Mouse (Mus musculus) heart, embryonic 10.5 days (tissue): ENCODE data around the gene Hprt. TPM values are rescaled to one million over a fixed set of nuclear protein-coding genes. Genes with fewer than 3 reads are reported as not detected.
A peak's percentile ranks its signal among the peaks of the same experiment; 100 is the strongest.

ENCODE experiments used
- DNase-seq: peaks from one replicate; pipeline ENCODE4 v3.0.0-alpha.2; 2017; ENCODE audit warnings: low spot score
- H3K27ac ChIP-seq: fragments of 300-500 bp; sonication (generic); 2 replicates; pipeline ENCODE4 v1.5.1; 2016; ENCODE audit warnings: mild to moderate bottlenecking
- H3K27me3 ChIP-seq: fragments of 300-500 bp; sonication (generic); 2 replicates; pipeline ENCODE4 v1.6.1; 2016; ENCODE audit warnings: mild to moderate bottlenecking; ENCODE audit not compliant: poor library complexity, insufficient read depth, severe bottlenecking
- H3K36me3 ChIP-seq: fragments of 300-500 bp; sonication (generic); 2 replicates; pipeline ENCODE4 v1.6.1; 2016; ENCODE audit warnings: mild to moderate bottlenecking, moderate library complexity
- H3K4me1 ChIP-seq: fragments of 300-500 bp; sonication (generic); 2 replicates; pipeline ENCODE4 v1.6.1; 2016; ENCODE audit warnings: mild to moderate bottlenecking
- H3K4me3 ChIP-seq: fragments of 300-500 bp; sonication (generic); 2 replicates; pipeline ENCODE4 v1.5.1; 2016; ENCODE audit warnings: mild to moderate bottlenecking, moderate library complexity
- H3K9me3 ChIP-seq: fragments of 300-500 bp; sonication (generic); 2 replicates; pipeline ENCODE4 v1.6.1; 2016; ENCODE audit warnings: mild to moderate bottlenecking, moderate library complexity
- whole genome bisulfite sequencing: fragments of 180-500 bp; shearing (Covaris S2); methylation state at CpG from one replicate; pipeline ENCODE4 v1.1.7; 2016; 5-methylcytosine and 5-hydroxymethylcytosine counted together
- microRNA counts: library from miRNA; unstranded; fragments of <30 nt; microRNA quantifications from one replicate; lab custom pipeline; 2017
- microRNA-seq: library from miRNA; unstranded; fragments of <30 nt; microRNA quantifications from one replicate; pipeline ENCODE4, GENCODE M21; 2017
- polyA plus RNA-seq: library from polyadenylated mRNA; unstranded; fragments of >200 nt; fragmentation: Nextera tagmentation; extraction: Ambion mirVana; gene quantifications from 2 replicates; pipeline ENCODE4 v1.2.1, GENCODE M21; 2016

The Hprt gene
- polyA plus RNA-seq, 1 experiment from 2014 or later = 172 TPM

DNA sequence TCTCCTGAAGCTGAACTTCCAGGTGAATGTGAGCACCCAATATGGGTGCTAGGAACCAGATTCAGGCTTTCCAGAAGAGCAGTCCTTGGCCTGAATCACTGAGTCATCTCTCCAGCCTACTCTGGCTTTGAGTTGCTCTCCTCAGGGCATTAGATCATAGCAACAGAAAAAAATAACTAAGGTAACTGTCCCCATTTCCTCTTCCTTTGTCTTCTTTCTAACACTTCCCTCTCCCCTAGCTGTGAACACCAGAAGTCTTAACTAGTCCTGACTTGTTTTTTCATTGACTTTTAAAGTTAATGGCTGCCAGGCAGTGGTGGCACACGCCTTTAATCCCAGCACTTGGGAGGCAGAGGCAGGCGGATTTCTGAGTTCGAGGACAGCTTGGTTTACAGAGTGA lies 76.5 kb downstream of the Hprt start:
- no peaks in the 10 kb centered on the region for H3K9me3 ChIP-seq
- no peak overlapping the region for H3K27ac ChIP-seq
- DNase-seq = no peak
- 72% methylated on average over 3 of the region's 3 CpGs for WGBS
- H3K4me3 ChIP-seq = no peak overlapping the region
- H3K27me3 ChIP-seq = no peaks in the 10 kb centered on the region
- no peaks in the 10 kb centered on the region for H3K4me1 ChIP-seq
- no peaks in the 10 kb centered on the region for H3K36me3 ChIP-seq

MicroRNA genes within 50 kb of the gene (microRNA counts, 519-probe panel; counts per million panel counts)
- 8,763 counts per million, percentile 92 among the panel's probes with 10 or more counts for microRNA mmu-miR-322 (lab: Ali Mortazavi, UCI)
- microRNA mmu-miR-351 (lab: Ali Mortazavi, UCI) = 2,860 counts per million, percentile 11 among the panel's probes with 10 or more counts
- not detected for microRNA mmu-miR-450a-3p (lab: Ali Mortazavi, UCI)
- microRNA mmu-miR-450a-5p (lab: Ali Mortazavi, UCI) = 6,542 counts per million, percentile 67 among the panel's probes with 10 or more counts
- microRNA mmu-miR-450b-3p (lab: Ali Mortazavi, UCI) = 2,647 counts per million, percentile 8 among the panel's probes with 10 or more counts
- microRNA mmu-miR-450b-5p (lab: Ali Mortazavi, UCI) = not detected
- microRNA mmu-miR-503 (lab: Ali Mortazavi, UCI) = 4,351 counts per million, percentile 25 among the panel's probes with 10 or more counts
- not detected for microRNA mmu-miR-542-3p (lab: Ali Mortazavi, UCI)
- 5,386 counts per million, percentile 47 among the panel's probes with 10 or more counts for microRNA mmu-miR-542-5p (lab: Ali Mortazavi, UCI)

Small RNAs within 50 kb of the gene (microRNA-seq; reads per million reads assigned to microRNA genes)
- 75,669 reads per million, percentile 100 among the genes with 10 or more reads in this experiment for gene Mir322
- gene Mir351 = 46,109 reads per million, percentile 99 among the genes with 10 or more reads in this experiment
- gene Mir450-1 = 96.7 reads per million, percentile 51 among the genes with 10 or more reads in this experiment
- 26.3 reads per million, percentile 36 among the genes with 10 or more reads in this experiment for gene Mir450-2
- gene Mir450b = 833 reads per million, percentile 76 among the genes with 10 or more reads in this experiment
- gene Mir503 = 3,239 reads per million, percentile 88 among the genes with 10 or more reads in this experiment
- 2,156 reads per million, percentile 85 among the genes with 10 or more reads in this experiment for gene Mir542

Other genes starting within 250 kb of the Hprt start
- gene Ccdc160, start 196.9 kb upstream of the Hprt start, polyA plus RNA-seq = 0.99 and 2.4 TPM in 2 replicates
- 27.4 and 36.6 TPM in 2 replicates for gene Phf6, start 75.9 kb upstream of the Hprt start, polyA plus RNA-seq